Mouse (Mus musculus) limb, embryonic 14.5 days (tissue): ENCODE results near the gene Incenp. TPM values are rescaled to one million over a fixed set of nuclear protein-coding genes. Genes with fewer than 3 reads are reported as not detected.
A peak's percentile ranks its signal among the peaks of the same experiment; 100 is the strongest.
"Not testable (repeated sequence)": the region's sequence is repeated elsewhere in the genome, so short reads cannot be mapped to it uniquely, and the experiment has no call there.

Source experiments
- ATAC-seq: fragments of 200-750 bp; cut with Nextera tagmentation; 2 replicates; pipeline ENCODE4 v1.8.0; 2017; ENCODE audit warnings: low read depth, moderate number of reproducible peaks, moderate TSS enrichment; ENCODE audit not compliant: low FRiP score
- DNase-seq: peaks from one replicate; pipeline ENCODE4 v3.0.0-alpha.2; 2015; ENCODE audit warnings: low spot score
- H3K27ac ChIP-seq: fragments of 300-500 bp; sonication (generic); replicated peaks from 2 replicates; pipeline ENCODE4 v1.5.1; 2014; ENCODE audit warnings: low read depth, mild to moderate bottlenecking, low read length, moderate library complexity, mixed read lengths
- H3K27me3 ChIP-seq: fragments of 300-500 bp; sonication (generic); 2 replicates; pipeline ENCODE4 v1.6.1; 2014; ENCODE audit warnings: low read length, mixed read lengths; ENCODE audit not compliant: control insufficient read depth, insufficient read depth
- H3K36me3 ChIP-seq: fragments of 300-500 bp; sonication (generic); 2 replicates; pipeline ENCODE4 v1.6.1; 2014; ENCODE audit warnings: mild to moderate bottlenecking, low read length, moderate library complexity, mixed read lengths; ENCODE audit not compliant: control insufficient read depth, insufficient read depth
- H3K4me1 ChIP-seq: fragments of 300-500 bp; sonication (generic); 2 replicates; pipeline ENCODE4 v1.6.1; 2014; ENCODE audit warnings: antibody characterized with exemption, low read length, mixed read lengths; ENCODE audit not compliant: control insufficient read depth, insufficient read depth
- H3K4me2 ChIP-seq: fragments of 300-500 bp; sonication (generic); replicated peaks from 2 replicates; pipeline ENCODE4 v1.6.1; 2014; ENCODE audit warnings: low read depth, mild to moderate bottlenecking, low read length, moderate library complexity; ENCODE audit not compliant: severe bottlenecking
- H3K4me3 ChIP-seq: fragments of 300-500 bp; sonication (generic); replicated peaks from 2 replicates; pipeline ENCODE4 v1.5.1; 2014; ENCODE audit warnings: low read length
- H3K9ac ChIP-seq: fragments of 300-500 bp; sonication (generic); 2 replicates; pipeline ENCODE4 v1.6.1; 2014; ENCODE audit warnings: mild to moderate bottlenecking, low read depth, low read length, moderate library complexity; ENCODE audit not compliant: severe bottlenecking
- H3K9me3 ChIP-seq: fragments of 300-500 bp; sonication (generic); 2 replicates; pipeline ENCODE4 v1.6.1; 2016; ENCODE audit warnings: low read length; ENCODE audit not compliant: control insufficient read depth
- POLR2A ChIP-seq: fragments of 200-500 bp; IDR thresholded peaks from 2 replicates; pipeline ENCODE4 v1.8.0; 2012; ENCODE audit warnings: inconsistent platforms, mild to moderate bottlenecking, moderate library complexity, borderline replicate concordance; ENCODE audit not compliant: insufficient read depth, insufficient read length; ENCODE audit errors: extremely low read depth
- whole genome bisulfite sequencing: fragments of 180-500 bp; shearing (Covaris S2); extraction: QIAGEN DNeasy Blood & Tissue Kit; methylation state at CpG from one replicate; pipeline ENCODE4 v1.1.7; 2014; 5-methylcytosine and 5-hydroxymethylcytosine counted together
- polyA plus RNA-seq, 2 experiments: library from polyadenylated mRNA; depleted of rRNA in 1 of 2; stranded (reverse) in 1 of 2; unstranded in 1 of 2; fragments of >200 nt; fragmentation: Nextera tagmentation in 1 of 2; extraction: Ambion mirVana in 1 of 2; gene quantifications; 2 replicates each; pipeline versions ENCODE4 v1.2.1 to v1.2.3; 2012 to 2014

The Incenp gene
- polyA plus RNA-seq, 2 experiments, result 60.2 to 69.1 TPM

- TF ChIP-seq POLR2A, result no peak
- H3K4me2 ChIP-seq, result no peak overlapping the region
- DNase-seq (no peak), ATAC-seq (no peak)
- H3K9me3 ChIP-seq, result no peaks in the 10 kb centered on the region
- H3K4me3 ChIP-seq, result no peak overlapping the region
- no peak overlapping the region for H3K9ac ChIP-seq
- H3K36me3 ChIP-seq, result peaks cover 90% of the 10 kb centered on the region
- 94% methylated on average over 20 of the region's 20 CpGs for WGBS
- H3K4me1 ChIP-seq, result no peaks in the 10 kb centered on the region
- no peak overlapping the region for H3K27ac ChIP-seq
- no peaks in the 10 kb centered on the region for H3K27me3 ChIP-seq
Observed at GRCm38 (mm10) chr19:9878186-9878835, 21.0 kb downstream of the Incenp start.

- H3K9me3 ChIP-seq, result no peaks in the 10 kb centered on the region
- H3K9ac ChIP-seq, result no peak overlapping the region
- H3K4me3 ChIP-seq, result no peak overlapping the region
- H3K4me1 ChIP-seq, result no peaks in the 10 kb centered on the region
- H3K27ac ChIP-seq, result no peak overlapping the region
- TF ChIP-seq POLR2A, result no peak
- 0 out of 2 replicates have a peak, but pooled peaks cover 1% of the 10 kb centered on the region for H3K36me3 ChIP-seq
- H3K4me2 ChIP-seq, result no peak overlapping the region
- DNase-seq (no peak), ATAC-seq (no peak)
- no peaks in the 10 kb centered on the region for H3K27me3 ChIP-seq
Observed at GRCm38 (mm10) chr19:9865466-9865865, 33.9 kb downstream of the Incenp start.

GRCm38 (mm10) chr19:9864856-9865255 lies 34.5 kb downstream of the Incenp start:
- ATAC-seq (no peak), DNase-seq (peak; percentile 51)
- Histone ChIP-seq H3K4me3 (no peak overlapping the region), H3K9me3 (no peaks in the 10 kb centered on the region), H3K27ac (no peak overlapping the region), H3K36me3 (no peaks in the 10 kb centered on the region), H3K27me3 (no peaks in the 10 kb centered on the region), H3K9ac (no peak overlapping the region), H3K4me2 (no peak overlapping the region), H3K4me1 (no peaks in the 10 kb centered on the region)
- 33% methylated on average over 1 of the region's 1 CpGs for WGBS
- no peak for TF ChIP-seq POLR2A

DNA sequence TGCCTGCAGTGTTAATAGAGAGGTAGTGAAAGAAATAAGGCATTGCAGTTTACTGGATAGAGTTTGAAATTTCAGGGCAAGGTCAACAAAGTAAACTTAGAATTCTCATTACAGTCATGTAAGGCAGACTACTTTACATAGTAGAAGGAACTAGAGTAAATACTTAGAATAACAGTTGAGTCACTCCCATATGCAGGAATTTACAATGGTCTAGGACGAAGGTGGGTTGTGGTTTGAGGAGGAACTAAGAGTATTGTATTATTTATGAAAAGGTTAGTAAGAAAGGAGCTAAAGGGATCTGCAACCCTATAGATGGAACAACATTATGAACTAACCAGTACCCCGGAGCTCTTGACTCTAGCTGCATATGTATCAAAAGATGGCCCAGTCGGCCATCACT lies 38.5 kb downstream of the Incenp start:
- WGBS, result 94% methylated on average over 2 of the region's 3 CpGs
- H3K27ac ChIP-seq, H3K4me1 ChIP-seq, H3K36me3 ChIP-seq, ATAC-seq, H3K4me2 ChIP-seq, H3K4me3 ChIP-seq, H3K9ac ChIP-seq, H3K9me3 ChIP-seq, H3K27me3 ChIP-seq, DNase-seq: not testable (repeated sequence)

GRCm38 (mm10) chr19:9849368-9850075 lies 49.8 kb downstream of the Incenp start:
- 56% methylated on average over 3 of the region's 3 CpGs for WGBS

GRCm38 (mm10) chr19:9847262-9847661 lies 52.1 kb downstream of the Incenp start, which contains the start of gene Scgb2a2:
Gene Scgb2a2, plus strand, starts transcription at chr19:9847562.
- H3K4me2 ChIP-seq, result no peak within 1 kb of the TSS
- ATAC-seq (no peak), DNase-seq (no peak)
- no peak within 1 kb of the TSS for H3K9ac ChIP-seq
- no peaks in the 10 kb centered on the region for H3K9me3 ChIP-seq
- WGBS, result 77% methylated on average over 2 of the region's 2 CpGs
- no peak within 1 kb of the TSS for H3K4me3 ChIP-seq
- no peaks in the 10 kb centered on the region for H3K4me1 ChIP-seq
- no peaks in the 10 kb centered on the region for H3K27me3 ChIP-seq
- no peaks in the 10 kb centered on the region for H3K36me3 ChIP-seq
- no peak for TF ChIP-seq POLR2A
- H3K27ac ChIP-seq, result no peak within 1 kb of the TSS

More at GRCm38 (mm10) chr19:9849368-9850075, 49.8 kb downstream of the Incenp start:
- H3K36me3 ChIP-seq, H3K4me1 ChIP-seq, H3K4me3 ChIP-seq, DNase-seq, H3K27me3 ChIP-seq, H3K27ac ChIP-seq, ATAC-seq, H3K9ac ChIP-seq, H3K4me2 ChIP-seq, H3K9me3 ChIP-seq: not testable (repeated sequence)
